Mouse (Mus musculus) neural tube, embryonic 15.5 days (tissue): ENCODE data around the gene Mrps15. TPM values are rescaled to one million over a fixed set of nuclear protein-coding genes. Genes with fewer than 3 reads are reported as not detected.
A peak's percentile ranks its signal among the peaks of the same experiment; 100 is the strongest.

ENCODE experiments used
- ATAC-seq: fragments of 200-750 bp; cut with Nextera tagmentation; 2 replicates; pipeline ENCODE4 v1.8.0; 2017; ENCODE audit warnings: mild to moderate bottlenecking, moderate TSS enrichment, moderate library complexity; ENCODE audit not compliant: low FRiP score
- H3K27ac ChIP-seq: fragments of 300-500 bp; sonication (generic); replicated peaks from 2 replicates; pipeline ENCODE4 v1.5.1; 2015; ENCODE audit warnings: mild to moderate bottlenecking, inconsistent platforms
- H3K27me3 ChIP-seq: fragments of 300-500 bp; sonication (generic); replicated peaks from 2 replicates; pipeline ENCODE4 v1.6.1; 2015; ENCODE audit warnings: inconsistent platforms
- H3K36me3 ChIP-seq: fragments of 300-500 bp; sonication (generic); 2 replicates; pipeline ENCODE4 v1.6.1; 2015; ENCODE audit warnings: inconsistent platforms
- H3K4me1 ChIP-seq: fragments of 300-500 bp; sonication (generic); 2 replicates; pipeline ENCODE4 v1.6.1; 2015; ENCODE audit warnings: inconsistent platforms
- H3K4me2 ChIP-seq: fragments of 300-500 bp; sonication (generic); 2 replicates; pipeline ENCODE4 v1.6.1; 2015; ENCODE audit warnings: inconsistent platforms, mild to moderate bottlenecking, moderate library complexity
- H3K4me3 ChIP-seq: fragments of 300-500 bp; sonication (generic); replicated peaks from 2 replicates; pipeline ENCODE4 v1.5.1; 2015; ENCODE audit warnings: mild to moderate bottlenecking, inconsistent platforms
- H3K9ac ChIP-seq: fragments of 300-500 bp; sonication (generic); replicated peaks from 2 replicates; pipeline ENCODE4 v1.6.1; 2015; ENCODE audit warnings: mild to moderate bottlenecking, inconsistent platforms
- H3K9me3 ChIP-seq: fragments of 300-500 bp; sonication (generic); replicated peaks from 2 replicates; pipeline ENCODE4 v1.6.1; 2016; ENCODE audit warnings: inconsistent platforms
- WGBS: fragments of 180-500 bp; shearing (Covaris S2); methylation state at CpG from one replicate; pipeline ENCODE4 v1.1.7; 2015; ENCODE audit warnings: mixed read lengths; 5-methylcytosine and 5-hydroxymethylcytosine counted together
- polyA plus RNA-seq: library from polyadenylated mRNA; unstranded; fragments of >200 nt; fragmentation: Nextera tagmentation; extraction: Ambion mirVana; gene quantifications from 2 replicates; pipeline ENCODE4 v1.2.1, GENCODE M21; 2015

Mrps15 gene
- 142 and 145 TPM in 2 replicates for polyA plus RNA-seq

DNA sequence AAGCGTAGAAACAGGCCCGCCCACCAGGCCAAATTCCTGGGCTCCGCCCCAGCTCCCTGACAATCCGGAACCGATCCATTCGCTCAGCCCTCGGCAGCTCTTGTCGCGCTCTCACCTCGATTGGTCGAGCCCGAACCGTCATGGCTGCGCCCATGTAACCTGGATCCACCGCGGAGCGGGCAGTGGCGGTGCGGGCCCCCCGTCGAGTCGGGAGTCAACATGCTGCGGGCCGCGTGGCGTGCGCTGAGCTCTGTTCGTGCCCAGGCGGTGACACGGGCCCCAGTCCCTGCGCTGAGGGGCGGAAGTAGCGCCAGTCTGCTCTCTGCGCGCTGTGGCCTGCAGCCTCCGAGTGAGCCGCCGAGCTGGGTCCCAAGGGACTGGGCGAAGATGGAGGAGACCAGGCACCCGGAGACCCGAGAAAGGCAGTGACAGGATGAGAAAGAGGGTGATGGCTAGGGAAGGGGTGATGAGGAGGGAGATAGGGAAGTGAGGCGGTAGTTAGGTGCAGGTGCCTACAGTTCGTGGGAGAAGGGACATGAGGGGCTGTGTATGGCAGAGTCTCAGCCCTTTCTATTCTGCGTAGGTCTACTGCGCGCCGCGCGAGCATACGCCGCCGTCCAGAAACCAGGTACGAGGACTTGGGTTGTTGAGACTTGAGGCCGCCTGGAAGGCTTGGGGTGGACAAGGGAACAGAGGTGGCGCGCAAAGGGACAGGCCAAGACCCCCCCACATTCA, at the start of gene Mrps15:
Gene Mrps15, plus strand, starts transcription at position 75 of the 735 bp plus-strand sequence.
- H3K4me1 ChIP-seq, result peaks cover 16% of the 10 kb centered on the region
- WGBS, result under 1% methylated on average over 56 of the region's 56 CpGs
- peak within 1 kb of the TSS; percentile 94 for H3K4me2 ChIP-seq
- H3K27me3 ChIP-seq, result no peaks in the 10 kb centered on the region
- H3K36me3 ChIP-seq, result peaks cover 27% of the 10 kb centered on the region
- ATAC-seq, result peak; percentile 96
- H3K27ac ChIP-seq, result peak within 1 kb of the TSS; percentile 90
- H3K9me3 ChIP-seq, result no peaks in the 10 kb centered on the region
- H3K9ac ChIP-seq, result peak within 1 kb of the TSS; percentile 90
- H3K4me3 ChIP-seq, result peak within 1 kb of the TSS; percentile 98

DNA sequence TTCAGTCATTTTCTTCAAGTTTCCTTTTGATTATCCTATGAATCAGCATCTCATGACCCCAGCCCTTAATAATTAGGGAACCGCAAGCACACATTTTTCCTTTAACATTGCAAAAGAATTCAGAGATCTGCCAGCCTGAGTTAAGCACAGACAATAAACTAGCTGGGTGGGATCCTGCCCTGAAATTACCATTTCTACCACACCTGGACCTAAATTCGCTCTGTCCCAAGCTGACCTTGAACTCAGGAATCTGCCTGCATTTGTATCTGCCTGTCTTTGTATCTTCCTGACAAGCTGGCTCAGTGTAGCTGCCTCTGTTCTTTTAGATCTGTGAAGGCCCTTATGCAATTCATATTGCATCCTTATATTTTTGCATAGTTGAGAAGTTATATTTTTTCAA, 48.9 kb upstream of the Mrps15 start:
- Histone ChIP-seq H3K4me2 (no peak overlapping the region), H3K27me3 (0 out of 2 replicates have a peak, but pooled peaks cover 2% of the 10 kb centered on the region), H3K4me1 (no peaks in the 10 kb centered on the region), H3K9me3 (peaks cover 11% of the 10 kb centered on the region; the same call in 1 of the 2 replicates), H3K9ac (no peak overlapping the region), H3K36me3 (no peaks in the 10 kb centered on the region), H3K4me3 (no peak overlapping the region), H3K27ac (no peak overlapping the region)
- no peak for ATAC-seq
- WGBS, result 91% methylated on average over 2 of the region's 2 CpGs

DNA sequence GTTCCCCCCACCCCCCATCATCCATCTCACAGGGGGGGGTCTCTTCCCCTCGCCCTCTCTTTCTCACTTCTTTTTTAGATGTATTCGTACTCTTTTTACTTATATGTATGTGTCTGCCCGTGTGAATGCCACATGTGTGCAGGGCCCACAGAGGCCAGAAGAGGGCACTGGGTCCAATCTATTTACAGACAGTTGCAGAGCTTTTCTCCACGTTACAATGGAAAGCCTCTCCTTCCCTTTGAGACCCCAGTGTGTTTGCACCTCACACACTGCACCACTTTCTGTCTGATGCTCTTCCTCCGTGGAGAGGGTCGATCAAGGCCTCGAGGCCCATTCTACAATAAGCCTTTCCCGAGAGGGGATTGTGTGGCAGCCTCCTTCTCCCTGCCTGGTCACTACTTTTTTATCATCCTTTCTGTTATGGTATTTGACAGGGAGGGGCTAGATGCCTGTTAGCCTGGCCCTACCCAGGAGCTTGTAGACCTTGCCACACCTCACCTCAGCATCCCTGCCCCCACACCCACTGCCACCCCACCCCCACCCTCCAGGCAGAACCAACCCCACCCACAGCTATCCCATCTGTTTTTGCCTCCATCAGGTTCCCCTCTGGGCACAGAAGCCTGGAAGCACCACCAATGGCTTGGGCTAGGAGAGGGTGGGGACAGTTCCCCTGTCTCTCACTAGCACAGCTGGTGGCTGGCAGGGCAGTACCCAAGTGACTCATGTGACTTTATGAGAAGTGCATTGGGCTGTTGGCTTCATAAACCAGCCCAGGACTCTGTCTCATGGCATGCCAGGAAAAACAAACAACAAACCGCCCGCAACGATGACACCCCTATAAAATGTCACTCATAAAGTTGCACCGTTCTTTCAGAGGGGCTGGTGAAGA, 45.2 kb upstream of the Mrps15 start:
- ATAC-seq, result no peak
- Histone ChIP-seq H3K9ac (no peak overlapping the region), H3K27me3 (no peaks in the 10 kb centered on the region), H3K9me3 (peaks cover 11% of the 10 kb centered on the region; the same call in 1 of the 2 replicates), H3K4me3 (no peak overlapping the region), H3K4me1 (peaks cover 5% of the 10 kb centered on the region; the same call in 1 of the 2 replicates), H3K27ac (no peak overlapping the region), H3K4me2 (no peak overlapping the region), H3K36me3 (no peaks in the 10 kb centered on the region)
- 80% methylated on average over 12 of the region's 12 CpGs for WGBS

DNA sequence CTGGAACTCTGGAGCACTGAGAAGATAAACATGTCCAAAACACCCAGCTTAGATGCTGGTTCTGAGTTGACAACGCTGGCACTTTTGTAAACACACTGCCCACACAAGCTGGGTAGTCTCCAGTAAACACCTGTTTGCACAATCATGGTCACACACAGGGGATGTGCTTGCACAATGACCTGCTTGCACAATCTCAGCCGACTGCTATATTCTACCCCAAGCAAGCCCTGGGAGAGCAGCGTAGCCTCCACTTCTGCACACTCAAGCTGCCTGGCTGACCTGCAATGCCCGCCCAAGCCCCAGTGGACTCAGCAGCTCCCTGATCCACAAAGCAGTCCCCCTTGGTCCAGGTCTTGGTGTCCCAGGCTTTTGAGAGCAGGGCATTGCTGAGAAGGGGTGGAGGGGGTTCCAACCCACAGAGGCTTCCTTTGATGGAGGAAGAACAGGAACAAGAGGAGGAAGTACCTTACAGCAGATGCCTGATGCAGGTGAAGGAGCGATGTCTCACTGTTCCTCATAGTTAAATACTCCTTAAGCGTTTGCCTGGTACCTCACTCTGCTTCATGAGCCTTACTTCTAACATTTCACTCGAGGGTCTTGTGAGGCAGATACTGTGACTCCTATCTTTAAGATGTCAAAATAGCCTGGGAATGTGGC, 28.9 kb upstream of the Mrps15 start:
- H3K36me3 ChIP-seq, result no peaks in the 10 kb centered on the region
- WGBS, result 84% methylated on average over 7 of the region's 7 CpGs
- no peaks in the 10 kb centered on the region for H3K9me3 ChIP-seq
- no peaks in the 10 kb centered on the region for H3K4me1 ChIP-seq
- no peak overlapping the region for H3K4me3 ChIP-seq
- no peaks in the 10 kb centered on the region for H3K27me3 ChIP-seq
- H3K27ac ChIP-seq, result no peak overlapping the region
- H3K4me2 ChIP-seq, result no peak overlapping the region
- ATAC-seq, result no peak
- no peak overlapping the region for H3K9ac ChIP-seq

DNA sequence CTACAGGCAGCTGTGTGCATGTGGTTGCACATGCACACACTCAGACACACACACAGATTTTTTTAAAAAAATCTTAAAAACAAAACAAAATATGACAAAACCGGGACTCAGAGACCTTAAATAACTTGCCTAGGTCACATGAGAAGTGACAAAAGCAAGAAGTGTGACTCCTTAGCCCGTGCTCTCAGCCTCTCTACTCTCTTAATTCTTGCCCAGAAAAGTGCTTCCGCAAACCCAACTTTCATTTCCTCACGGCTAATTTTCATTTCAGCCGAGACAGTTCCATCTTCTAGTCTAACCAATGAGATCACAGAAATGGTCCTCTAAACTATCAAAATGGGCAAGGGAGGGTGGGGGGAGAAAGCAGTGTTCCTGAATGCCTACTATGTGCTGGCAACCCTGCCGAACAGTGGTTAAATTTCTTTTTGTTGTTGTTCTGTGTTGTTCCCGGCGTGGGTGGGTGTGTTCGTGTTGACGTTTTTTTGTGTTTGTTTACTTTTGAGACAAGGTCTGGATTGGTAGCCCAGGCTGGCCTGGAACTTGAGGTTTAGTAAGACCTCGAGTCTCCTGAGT, 27.7 kb upstream of the Mrps15 start:
- Histone ChIP-seq H3K9me3 (no peaks in the 10 kb centered on the region), H3K4me2 (no peak overlapping the region), H3K27ac (no peak overlapping the region), H3K27me3 (no peaks in the 10 kb centered on the region), H3K4me1 (no peaks in the 10 kb centered on the region), H3K36me3 (no peaks in the 10 kb centered on the region), H3K4me3 (no peak overlapping the region), H3K9ac (no peak overlapping the region)
- 82% methylated on average over 11 of the region's 11 CpGs for WGBS
- ATAC-seq, result no peak

DNA sequence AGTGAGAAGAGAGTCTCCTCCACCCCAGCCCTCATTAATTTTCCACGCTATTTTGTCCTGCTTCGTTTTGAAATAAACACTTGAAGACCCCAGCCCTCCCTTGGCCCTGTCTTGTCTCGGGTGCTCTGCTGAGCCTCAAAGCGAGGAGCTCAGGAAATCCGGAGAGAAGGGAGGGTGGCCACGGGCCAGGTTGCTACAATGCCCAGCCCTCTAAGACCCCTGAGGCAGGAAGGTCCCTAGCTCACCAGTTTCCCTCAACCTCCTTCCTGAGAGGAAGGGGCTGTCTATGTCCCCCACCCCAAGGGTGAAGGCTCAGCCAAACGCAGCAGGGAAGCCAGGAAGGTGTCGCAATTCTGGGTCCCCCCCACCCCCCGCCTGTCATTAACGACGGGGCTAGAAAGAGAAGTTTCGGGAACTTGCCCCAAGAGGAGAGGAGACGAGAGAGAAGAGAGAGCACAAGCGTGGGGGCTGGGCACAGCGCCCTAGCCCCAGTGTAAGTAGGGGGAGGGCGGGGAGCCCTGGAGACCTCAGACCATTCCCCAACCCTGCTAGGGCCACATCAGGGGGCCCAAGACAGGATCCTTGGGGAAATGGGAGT, 22.3 kb upstream of the Mrps15 start, which contains the start of gene Csf3r:
Gene Csf3r, plus strand, starts transcription at position 248 of the 598 bp plus-strand sequence.
- H3K4me2 ChIP-seq, result no peak within 1 kb of the TSS
- H3K4me1 ChIP-seq, result no peaks in the 10 kb centered on the region
- H3K9ac ChIP-seq, result no peak within 1 kb of the TSS
- ATAC-seq, result no peak
- WGBS, result 62% methylated on average over 16 of the region's 16 CpGs
- H3K4me3 ChIP-seq, result no peak within 1 kb of the TSS
- no peaks in the 10 kb centered on the region for H3K36me3 ChIP-seq
- no peaks in the 10 kb centered on the region for H3K27me3 ChIP-seq
- no peaks in the 10 kb centered on the region for H3K9me3 ChIP-seq
- H3K27ac ChIP-seq, result no peak within 1 kb of the TSS

DNA sequence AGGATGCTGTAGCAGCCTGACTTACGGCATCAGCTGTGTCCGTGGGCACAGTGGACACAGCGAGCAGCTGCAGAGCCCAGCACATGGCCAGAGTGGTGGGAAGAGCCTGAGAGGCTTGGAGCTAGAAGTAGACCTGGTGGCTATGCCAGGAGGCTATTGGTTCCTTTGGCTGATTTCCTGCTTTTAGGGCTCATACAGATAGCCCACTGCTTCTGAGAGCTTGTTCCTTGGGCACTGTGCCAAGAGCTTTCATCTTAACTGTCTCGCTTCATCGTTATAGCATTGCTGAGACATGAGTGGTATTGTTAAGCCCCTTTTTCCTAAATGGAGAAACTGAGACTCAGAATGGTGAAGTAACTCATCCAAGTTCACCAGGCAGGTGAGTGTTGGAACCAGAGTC, 20.9 kb upstream of the Mrps15 start:
- Histone ChIP-seq H3K27ac (no peak overlapping the region), H3K4me3 (no peak overlapping the region), H3K9me3 (no peaks in the 10 kb centered on the region), H3K27me3 (no peaks in the 10 kb centered on the region), H3K4me1 (no peaks in the 10 kb centered on the region), H3K36me3 (no peaks in the 10 kb centered on the region), H3K9ac (no peak overlapping the region), H3K4me2 (no peak overlapping the region)
- 76% methylated on average over 5 of the region's 5 CpGs for WGBS
- ATAC-seq, result no peak

DNA sequence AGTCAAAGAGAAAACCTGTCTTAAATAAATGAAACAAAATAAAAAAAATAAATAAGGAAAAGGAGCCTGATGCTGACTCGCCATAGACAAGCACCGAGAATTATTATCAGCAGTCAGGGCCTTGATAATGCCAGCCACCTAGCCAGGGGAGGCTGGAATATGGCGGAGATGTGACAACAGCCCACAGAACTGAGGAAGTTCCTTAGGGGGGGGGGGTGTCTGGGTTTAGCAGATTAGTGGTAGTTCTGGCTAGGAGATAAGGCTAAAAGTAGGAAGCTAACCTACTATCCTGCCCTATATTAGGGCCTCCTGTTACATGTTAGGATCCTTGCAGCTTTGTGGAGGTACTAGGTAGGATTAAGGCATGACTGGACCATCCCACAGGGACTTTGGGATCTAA, 18.7 kb upstream of the Mrps15 start:
- no peak overlapping the region for H3K27ac ChIP-seq
- no peaks in the 10 kb centered on the region for H3K36me3 ChIP-seq
- H3K4me2 ChIP-seq, result no peak overlapping the region
- no peaks in the 10 kb centered on the region for H3K27me3 ChIP-seq
- no peaks in the 10 kb centered on the region for H3K4me1 ChIP-seq
- no peak overlapping the region for H3K4me3 ChIP-seq
- no peak for ATAC-seq
- no peak overlapping the region for H3K9ac ChIP-seq
- 96% methylated on average over 3 of the region's 3 CpGs for WGBS
- H3K9me3 ChIP-seq, result no peaks in the 10 kb centered on the region

DNA sequence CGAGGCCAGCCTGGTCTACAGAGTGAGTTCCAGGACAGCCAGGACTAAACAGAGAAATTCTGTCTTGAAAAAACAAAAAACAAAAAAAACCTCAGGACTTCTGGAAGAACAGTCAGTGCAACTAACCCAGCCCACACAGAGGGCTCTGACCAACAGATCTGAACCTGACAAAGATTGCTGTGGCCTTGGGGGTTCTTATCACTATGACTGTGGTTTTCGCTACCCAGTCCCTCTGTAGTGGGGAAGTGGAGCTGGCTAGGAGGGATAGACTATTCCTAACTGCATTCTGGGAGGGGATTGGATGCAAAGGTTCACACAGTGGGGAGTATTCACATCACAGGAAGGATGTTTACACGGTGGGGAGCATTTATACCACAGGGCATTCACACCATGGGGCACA, 17.7 kb upstream of the Mrps15 start:
- WGBS, result 71% methylated on average over 3 of the region's 3 CpGs
- Histone ChIP-seq H3K9ac (no peak overlapping the region), H3K9me3 (no peaks in the 10 kb centered on the region), H3K27ac (no peak overlapping the region), H3K4me3 (no peak overlapping the region), H3K4me2 (no peak overlapping the region), H3K4me1 (no peaks in the 10 kb centered on the region), H3K27me3 (no peaks in the 10 kb centered on the region), H3K36me3 (no peaks in the 10 kb centered on the region)
- no peak for ATAC-seq

DNA sequence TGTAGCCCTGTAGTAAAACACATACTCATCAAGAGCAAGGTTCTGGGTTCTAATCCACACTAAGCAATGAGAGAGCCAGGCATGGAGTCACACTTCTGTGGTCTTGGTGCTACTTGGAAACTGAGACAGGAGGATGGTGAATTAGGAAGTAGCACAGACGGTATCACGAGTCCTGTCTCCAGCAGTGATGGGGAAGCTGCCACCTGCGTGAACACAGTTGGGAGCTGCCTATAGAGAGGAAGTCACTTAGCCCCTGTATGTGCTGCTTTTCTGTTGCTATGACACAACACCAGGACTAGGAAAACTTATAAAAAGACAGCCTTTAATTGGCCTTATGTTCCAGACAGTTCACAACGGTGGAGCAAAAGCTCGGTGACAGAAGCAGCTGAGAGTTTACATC, 16.0 kb upstream of the Mrps15 start:
- Histone ChIP-seq H3K27me3 (no peaks in the 10 kb centered on the region), H3K4me3 (no peak overlapping the region), H3K36me3 (no peaks in the 10 kb centered on the region), H3K4me1 (no peaks in the 10 kb centered on the region), H3K27ac (no peak overlapping the region), H3K9ac (no peak overlapping the region), H3K4me2 (no peak overlapping the region), H3K9me3 (no peaks in the 10 kb centered on the region)
- no peak for ATAC-seq
- WGBS, result 74% methylated on average over 5 of the region's 5 CpGs

DNA sequence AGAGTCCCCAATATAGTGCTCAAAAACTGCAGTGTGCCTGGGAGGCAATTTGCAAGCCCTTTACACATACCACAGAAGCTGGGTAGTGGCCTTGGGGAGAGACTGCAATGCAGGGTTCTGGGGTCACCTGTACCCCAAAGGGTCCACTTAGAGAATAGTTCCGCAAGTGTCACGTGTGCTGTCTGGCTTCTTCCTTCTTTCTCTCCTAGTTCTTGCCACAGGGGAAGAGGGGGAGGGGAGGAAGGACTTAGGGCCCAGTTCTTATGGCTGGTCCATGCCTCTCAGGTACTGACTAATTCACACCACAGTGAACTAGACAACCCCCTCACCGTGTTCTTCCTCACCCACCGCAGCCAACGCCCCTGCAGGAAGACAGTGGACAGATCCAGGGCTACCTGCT, 11.3 kb upstream of the Mrps15 start:
- Histone ChIP-seq H3K27ac (no peak overlapping the region), H3K36me3 (no peaks in the 10 kb centered on the region), H3K9ac (no peak overlapping the region), H3K4me2 (no peak overlapping the region), H3K4me3 (no peak overlapping the region), H3K9me3 (no peaks in the 10 kb centered on the region), H3K27me3 (no peaks in the 10 kb centered on the region), H3K4me1 (no peaks in the 10 kb centered on the region)
- 81% methylated on average over 5 of the region's 5 CpGs for WGBS
- no peak for ATAC-seq
